Mouse (Mus musculus) myocyte (in vitro differentiated cells): ENCODE measurements around the gene Dleu7.

Source experiments
- CEBPB ChIP-seq: IDR thresholded peaks from 2 replicates; pipeline ENCODE4 v1.6.1; 2011; ENCODE audit warnings: mild to moderate bottlenecking, moderate library complexity; ENCODE audit not compliant: poor library complexity, insufficient read depth, severe bottlenecking
- E2F4 ChIP-seq: IDR thresholded peaks from one replicate; pipeline ENCODE4 v1.6.1; 2011; ENCODE audit warnings: mild to moderate bottlenecking, control low read depth, moderate library complexity; ENCODE audit not compliant: insufficient read depth
- MAX ChIP-seq: IDR thresholded peaks from one replicate; pipeline ENCODE4 v1.6.1; 2011; ENCODE audit warnings: low read depth, mild to moderate bottlenecking, control low read depth
- POLR2A ChIP-seq: IDR thresholded peaks from one replicate; pipeline ENCODE4 v1.6.1; 2011; ENCODE audit warnings: low read depth, mild to moderate bottlenecking, control low read depth, moderate library complexity; ENCODE audit not compliant: insufficient read length
- TCF12 ChIP-seq: IDR thresholded peaks from one replicate; pipeline ENCODE4 v1.6.1; 2011; ENCODE audit warnings: mild to moderate bottlenecking, control low read depth; ENCODE audit not compliant: poor library complexity, insufficient read depth, severe bottlenecking
- TCF3 ChIP-seq: IDR thresholded peaks from one replicate; pipeline ENCODE4 v1.6.1; 2011; ENCODE audit warnings: low read depth, control low read depth; ENCODE audit not compliant: insufficient read length
- USF1 ChIP-seq: IDR thresholded peaks from one replicate; pipeline ENCODE4 v1.6.1; 2011; ENCODE audit warnings: low read depth, mild to moderate bottlenecking, control low read depth, moderate library complexity

DNA sequence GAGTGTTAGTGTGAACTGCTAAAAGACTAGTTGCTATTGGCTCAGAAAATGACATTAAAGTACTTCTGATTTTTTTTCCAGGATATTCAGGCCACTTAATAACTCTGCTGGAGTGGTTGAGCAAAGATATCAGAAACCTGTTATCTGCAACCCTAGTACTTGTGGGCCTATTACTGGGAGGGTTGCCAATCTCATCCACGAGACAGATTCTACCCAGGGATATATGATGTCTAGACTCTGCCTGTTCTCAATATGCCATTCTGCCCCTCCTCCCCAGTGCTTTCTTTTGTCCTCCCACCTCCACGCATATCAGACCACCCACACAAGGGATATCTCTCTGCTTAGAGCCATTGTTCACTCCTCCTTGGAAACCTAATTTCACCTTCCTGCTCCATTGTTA is 49.3 kb downstream of the Dleu7 start:
- TF ChIP-seq USF1 (no peak), E2F4 (no peak), POLR2A (no peak), TCF12 (no peak), CEBPB (no peak), TCF3 (no peak), MAX (no peak)
